Mouse (Mus musculus) layer of hippocampus, postnatal 14 days (tissue): ENCODE results near the gene Nlgn1. TPM values are rescaled to one million over a fixed set of nuclear protein-coding genes. Genes with fewer than 3 reads are reported as not detected.

Source experiments
- DNase-seq, 2 experiments: peaks; one replicate each; pipeline ENCODE4 v3.0.0; 2021 to 2022; ENCODE audit warnings: low spot score in 2 of 2, mixed read lengths in 1 of 2
- total RNA-seq, 2 experiments: library from RNA; stranded (reverse); gene quantifications; 2 replicates each; pipeline ENCODE4 v1.2.3; 2021

Gene Nlgn1
- total RNA-seq, 2 experiments from 2014 or later, result 112 to 118 TPM

DNA sequence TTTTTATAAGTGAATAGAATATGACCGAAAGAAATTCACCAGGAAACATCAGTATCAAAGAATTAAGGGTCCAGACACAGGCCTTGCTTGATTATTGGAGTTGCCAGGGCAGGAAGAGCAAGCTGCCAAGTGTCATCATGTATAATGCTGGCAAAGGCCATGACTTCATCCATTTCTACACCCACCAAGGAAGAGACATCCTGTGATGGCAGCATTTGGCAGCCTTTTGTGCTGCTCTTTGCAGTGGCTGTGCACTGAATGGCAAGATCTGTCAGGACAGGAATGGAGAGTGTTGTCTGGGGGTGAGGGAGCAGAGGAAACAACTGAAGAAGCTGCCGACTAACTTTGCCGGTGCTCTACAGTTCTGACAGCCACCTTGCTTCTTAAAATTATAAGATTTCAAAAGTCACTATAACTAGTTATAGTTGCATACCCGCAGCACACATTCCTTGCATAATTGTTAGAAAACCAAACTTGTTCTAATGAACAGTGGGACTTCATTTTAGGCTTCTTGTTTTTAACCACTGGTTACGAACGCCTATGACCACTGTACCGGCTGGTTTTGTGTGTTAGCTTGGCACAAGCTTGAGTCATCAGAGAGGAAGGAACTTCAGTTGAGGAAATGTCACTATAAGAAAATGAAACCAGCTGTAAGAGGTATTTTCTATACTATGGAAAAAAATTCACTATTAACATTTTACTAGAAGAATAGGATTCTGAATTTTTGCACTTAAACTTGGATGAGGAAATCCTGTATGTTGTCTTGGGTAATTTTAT, 487.4 kb downstream of the Nlgn1 start:
- no peak for DNase-seq

- peak in 1 of 2 experiments; percentile 18 for DNase-seq
Measured at GRCm38 (mm10) chr3:25830237-25830636, 502.0 kb downstream of the Nlgn1 start.

DNA sequence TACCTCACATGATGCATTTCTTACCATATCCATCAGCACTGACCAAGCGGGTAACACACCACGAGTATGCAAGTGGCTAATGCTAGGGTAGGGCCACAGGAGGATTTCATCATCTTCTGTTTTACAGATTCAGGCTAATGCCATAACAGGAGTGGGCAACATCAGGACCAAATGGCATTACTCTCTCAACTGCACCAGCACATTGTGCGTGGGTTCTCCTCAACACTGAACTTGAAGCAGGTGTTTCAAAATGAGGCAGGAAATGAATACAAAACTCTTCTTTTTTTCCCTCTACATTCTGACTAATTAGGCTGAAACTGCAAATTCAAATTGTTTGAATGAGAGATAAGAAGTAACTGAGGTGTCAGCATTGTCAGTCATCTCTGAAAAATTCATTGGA, 518.9 kb downstream of the Nlgn1 start:
- DNase-seq, result peak; percentile 16 to 18

DNA sequence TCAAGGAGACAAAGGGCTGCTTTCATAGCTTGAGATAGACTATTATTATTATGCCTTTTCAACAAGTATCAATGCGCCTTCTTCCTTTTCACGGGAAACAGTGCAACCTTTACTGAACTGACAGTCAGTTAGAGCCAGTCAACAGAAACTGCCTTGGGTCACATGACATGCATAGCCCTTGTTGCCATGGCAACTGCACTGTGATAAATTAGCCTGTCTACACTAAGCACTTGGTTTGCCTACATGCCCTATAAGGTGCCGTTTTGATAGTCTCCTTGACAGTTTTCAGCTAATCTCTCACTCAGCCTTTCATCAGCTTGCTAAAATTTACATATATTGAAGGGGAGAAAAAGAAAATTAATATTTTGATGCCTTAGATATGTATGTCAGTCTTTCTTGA, 524.7 kb downstream of the Nlgn1 start:
- peak; percentile 26 to 49 for DNase-seq

- DNase-seq, result no peak
Measured at GRCm38 (mm10) chr3:25781651-25782050, 550.6 kb downstream of the Nlgn1 start.

DNA sequence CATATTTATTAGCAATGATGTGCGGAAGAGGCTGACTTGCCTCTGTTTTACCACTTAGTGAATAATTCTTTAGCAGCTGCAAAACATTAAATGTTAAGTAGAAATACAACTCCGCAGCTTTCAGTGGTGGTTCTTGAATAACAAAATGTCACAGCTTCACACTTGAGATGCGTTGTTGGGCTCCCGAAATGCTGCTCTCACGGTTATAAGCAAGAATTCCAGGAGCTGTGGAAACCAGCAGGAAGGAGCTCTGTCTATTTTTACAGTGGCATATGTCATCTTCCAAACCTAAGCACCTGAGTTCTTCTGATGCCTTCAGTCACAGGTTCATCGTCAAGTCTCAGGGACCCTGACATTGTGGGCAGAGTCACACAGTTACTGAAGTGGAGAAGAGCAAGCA, 556.8 kb downstream of the Nlgn1 start:
- DNase-seq, result no peak

GRCm38 (mm10) chr3:25773908-25774307, 558.4 kb downstream of the Nlgn1 start:
- DNase-seq, result peak; percentile 34 to 69

GRCm38 (mm10) chr3:25773467-25773866, 558.8 kb downstream of the Nlgn1 start:
- DNase-seq, result peak; percentile 15 to 26

DNA sequence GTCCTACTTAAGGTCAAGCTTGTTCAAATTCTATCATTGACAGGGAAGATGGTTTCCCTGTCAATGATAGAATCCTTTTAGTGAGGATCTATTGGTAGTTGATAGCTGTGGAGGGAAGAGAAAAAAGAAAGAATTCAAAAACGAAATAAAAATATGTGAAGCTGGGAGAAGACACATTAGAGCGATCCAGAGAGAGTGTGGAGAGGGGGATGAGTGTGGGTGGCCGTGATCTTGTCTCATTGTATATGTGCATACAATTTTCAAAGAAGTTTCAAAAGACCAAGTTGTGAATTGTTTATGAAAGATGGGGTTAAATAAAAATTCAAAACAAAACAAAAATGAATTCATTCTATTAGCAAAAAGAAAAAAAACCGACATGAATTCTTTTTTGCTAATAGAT, 568.6 kb downstream of the Nlgn1 start:
- no peak for DNase-seq

GRCm38 (mm10) chr3:25757813-25758212, 574.4 kb downstream of the Nlgn1 start:
- DNase-seq, result no peak

GRCm38 (mm10) chr3:25724111-25724510, 608.1 kb downstream of the Nlgn1 start:
- no peak for DNase-seq

DNA sequence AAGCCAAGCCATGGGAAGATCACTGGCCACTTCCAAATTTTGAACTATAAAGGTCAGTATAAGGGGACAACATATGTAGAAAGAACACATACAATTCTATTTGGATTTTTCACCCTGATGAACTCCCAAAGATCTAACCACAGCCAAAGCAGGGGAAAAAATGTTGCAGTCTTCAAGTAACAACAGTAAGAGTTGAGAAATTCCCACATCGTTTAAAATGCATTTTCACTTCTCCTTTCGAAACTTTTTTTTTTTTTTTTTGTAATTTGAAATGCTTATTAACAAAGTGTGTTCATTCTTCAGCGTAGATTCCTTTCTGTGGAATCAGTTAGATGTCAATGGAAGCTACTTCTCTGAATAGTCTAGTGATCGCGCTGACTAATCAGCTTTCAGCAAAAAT, 610.8 kb downstream of the Nlgn1 start:
- DNase-seq, result no peak

DNA sequence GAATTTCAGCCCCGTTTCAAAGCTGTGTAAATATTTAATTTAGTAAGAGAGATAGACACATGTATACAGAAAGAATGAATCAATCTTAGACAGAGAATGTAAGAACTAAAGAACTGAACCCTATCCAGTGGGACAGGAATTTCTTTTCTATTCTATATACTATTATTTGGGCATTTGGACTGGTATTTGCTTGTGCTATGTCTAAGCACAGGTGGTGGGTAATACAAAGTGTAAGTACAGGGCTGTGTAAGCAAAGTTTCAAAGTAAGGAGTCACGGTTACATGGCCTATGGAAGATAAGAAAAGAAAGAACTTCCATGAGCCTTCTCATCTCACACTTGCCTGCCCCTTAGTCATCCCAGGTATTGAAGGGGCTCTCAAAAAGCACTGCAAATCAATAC, 624.9 kb downstream of the Nlgn1 start:
- DNase-seq, result no peak

GRCm38 (mm10) chr3:25697231-25697630, 635.0 kb downstream of the Nlgn1 start:
- DNase-seq, result no peak

DNA sequence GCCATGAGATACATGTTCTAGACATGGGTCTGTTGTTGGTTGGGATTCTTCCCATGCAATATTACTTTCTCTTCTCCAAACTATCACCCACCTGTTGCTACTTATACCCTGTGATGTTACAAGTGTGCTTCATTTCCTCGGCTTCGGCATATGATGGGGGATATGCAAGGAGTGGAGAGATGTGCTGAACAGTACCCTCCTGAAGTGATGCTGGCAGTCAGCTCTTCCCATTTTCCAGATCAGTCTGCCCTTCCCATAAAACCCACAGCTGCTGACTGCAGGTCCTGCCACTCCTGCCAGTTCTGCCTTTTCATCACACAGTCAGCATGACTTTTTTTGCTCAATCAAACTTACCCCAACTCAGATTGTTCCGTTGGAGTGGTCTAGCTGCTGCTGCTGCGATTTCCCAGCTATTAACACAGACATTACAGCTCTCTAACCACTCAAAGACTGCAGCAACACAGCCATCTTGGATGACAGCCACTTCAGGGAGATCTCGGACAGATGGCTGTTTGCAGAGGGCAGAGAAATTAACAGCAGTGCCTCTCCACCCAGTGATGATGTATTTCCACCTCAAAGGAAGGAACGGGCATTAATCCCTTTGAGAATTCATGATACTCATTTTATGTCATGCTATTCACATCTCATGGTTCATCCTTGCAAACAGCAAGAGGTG, 643.3 kb downstream of the Nlgn1 start:
- peak in 1 of 2 experiments; percentile 36 for DNase-seq

GRCm38 (mm10) chr3:25683696-25684095, 648.6 kb downstream of the Nlgn1 start:
- DNase-seq, result no peak

- peak in 1 of 2 experiments; percentile 85 for DNase-seq
Measured at GRCm38 (mm10) chr3:25679373-25679772, 652.9 kb downstream of the Nlgn1 start.

DNA sequence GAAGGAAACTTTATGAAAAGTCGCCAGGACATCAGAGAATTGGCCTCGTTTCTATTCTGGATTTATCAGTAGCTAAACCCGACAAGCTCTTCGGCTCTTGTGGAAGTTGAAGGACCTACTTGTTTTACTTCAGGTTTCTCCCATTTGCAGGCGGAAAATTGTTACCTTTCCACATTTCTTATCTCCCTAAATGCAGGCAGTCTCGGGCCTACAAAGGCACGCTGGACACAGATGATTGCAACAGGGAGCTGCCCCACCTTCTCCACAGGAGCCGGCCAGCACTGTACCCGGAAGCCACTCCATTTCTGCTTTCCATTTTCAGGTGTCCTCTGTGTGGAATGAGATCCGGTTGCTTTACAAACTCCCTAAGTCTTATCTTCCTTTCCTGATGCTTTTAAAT, 656.4 kb downstream of the Nlgn1 start:
- DNase-seq, result no peak

- DNase-seq, result no peak
Measured at GRCm38 (mm10) chr3:25675069-25675468, 657.2 kb downstream of the Nlgn1 start.

DNA sequence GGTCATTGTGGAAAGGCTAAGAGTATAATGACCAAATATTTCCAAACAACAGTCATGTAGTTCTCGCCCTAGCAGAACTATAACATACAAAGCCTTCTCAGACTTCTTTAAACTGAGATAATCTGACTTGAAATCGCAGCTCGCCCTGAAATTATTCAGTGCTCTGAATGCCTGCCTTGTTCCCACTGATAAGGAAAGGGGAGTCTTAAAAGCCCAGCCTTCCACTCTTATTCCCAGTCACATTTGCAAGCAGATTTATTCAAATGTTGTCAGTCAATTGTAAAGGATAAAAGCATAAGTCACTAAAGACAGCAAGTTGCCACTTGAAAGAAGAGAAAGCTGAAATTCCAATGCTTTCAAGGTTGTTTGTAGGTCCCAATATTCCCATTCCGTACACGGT, 658.9 kb downstream of the Nlgn1 start:
- DNase-seq, result no peak

DNA sequence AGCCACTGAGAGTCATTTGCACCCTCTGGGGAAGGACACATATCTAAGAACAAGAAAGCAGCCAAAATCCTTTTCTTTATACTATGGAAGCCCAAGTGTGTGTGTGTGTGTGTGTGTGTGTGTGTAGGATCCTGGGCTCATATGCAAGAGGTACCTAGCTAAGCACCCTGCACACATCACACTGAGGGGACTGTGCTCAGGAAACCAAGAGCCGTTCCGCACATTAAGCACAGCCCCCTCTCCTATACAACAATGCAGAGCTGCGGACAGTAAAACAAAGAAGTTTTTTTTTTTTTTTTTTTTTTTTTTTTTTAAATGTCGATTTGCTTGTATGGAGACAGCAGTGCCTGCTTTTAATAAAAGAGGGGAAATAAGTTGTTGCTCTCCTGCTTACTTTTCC, 659.5 kb downstream of the Nlgn1 start:
- DNase-seq, result no peak

DNA sequence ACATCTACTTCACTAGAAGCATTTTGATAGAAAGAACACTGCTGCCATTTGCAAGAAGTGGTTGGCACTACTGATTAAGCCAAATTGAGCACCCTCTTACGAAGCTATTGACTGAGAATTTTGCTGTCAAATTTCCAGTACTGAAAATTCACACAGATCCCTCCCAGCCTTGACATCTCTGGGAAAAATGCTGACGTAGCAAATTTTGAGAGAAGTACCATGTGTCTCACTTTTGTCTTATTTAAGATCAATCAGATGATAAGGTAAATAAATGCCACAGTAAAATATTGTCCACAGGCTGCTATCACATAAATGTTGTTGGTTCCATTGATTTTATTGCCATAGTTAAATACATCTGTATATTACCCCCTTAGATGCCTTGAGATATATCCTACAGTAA, 668.8 kb downstream of the Nlgn1 start:
- DNase-seq, result no peak

GRCm38 (mm10) chr3:25660285-25660684, 672.0 kb downstream of the Nlgn1 start:
- no peak for DNase-seq
